Mouse (Mus musculus): ENCODE data around the gene Fndc5. TPM values are rescaled to one million over a fixed set of nuclear protein-coding genes. Genes with fewer than 3 reads are reported as not detected.

Fndc5 gene
- polyA plus RNA-seq, 1 experiment = 11.0 TPM

DNA sequence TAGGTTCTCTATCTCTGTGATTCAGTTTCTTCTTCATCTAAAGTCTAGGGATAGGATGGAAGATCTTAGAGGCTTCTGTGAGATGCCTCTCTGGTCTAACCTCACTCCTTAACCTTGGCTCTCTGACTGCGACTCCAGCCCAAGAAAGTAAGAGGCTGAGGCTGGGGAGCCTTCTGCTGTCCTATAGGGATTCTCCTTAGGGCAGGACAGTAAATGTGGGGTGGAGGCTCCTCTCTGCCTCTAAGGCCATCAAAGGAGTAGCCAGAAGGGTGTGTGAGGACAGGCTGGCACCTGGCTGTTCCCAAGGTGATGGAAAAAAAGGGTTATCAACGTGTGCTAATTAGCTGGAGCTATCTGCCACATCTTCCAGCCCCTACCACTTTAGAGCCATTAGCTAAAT, 1.2 kb upstream of the Fndc5 start:
- H3K27me3 ChIP-seq (ENCODE audit: control insufficient read depth, insufficient read depth, low read length) = no peaks in the 10 kb centered on the region; the same call in 1 of the 2 replicates
- no peak overlapping the region for H3K4me3 ChIP-seq (ENCODE audit: control insufficient read depth, low read depth, low read length)
- TF ChIP-seq POLR2A (IDR thresholded peaks at IDR 0.05; ENCODE audit: control insufficient read depth, low read depth, low read length) (no peak), CTCF (IDR thresholded peaks at IDR 0.05; ENCODE audit: control insufficient read depth, insufficient read depth, insufficient replicate concordance, low read depth, low read length) (no peak)
- peaks cover 8% of the 10 kb centered on the region for H3K4me1 ChIP-seq (ENCODE audit: control insufficient read depth, insufficient read depth, low read length)
- no peak overlapping the region for H3K27ac ChIP-seq (ENCODE audit: control insufficient read depth, insufficient read depth, low read depth, low read length)
- H3K36me3 ChIP-seq (ENCODE audit: control insufficient read depth, insufficient read depth, low read length) = no peaks in the 10 kb centered on the region

DNA sequence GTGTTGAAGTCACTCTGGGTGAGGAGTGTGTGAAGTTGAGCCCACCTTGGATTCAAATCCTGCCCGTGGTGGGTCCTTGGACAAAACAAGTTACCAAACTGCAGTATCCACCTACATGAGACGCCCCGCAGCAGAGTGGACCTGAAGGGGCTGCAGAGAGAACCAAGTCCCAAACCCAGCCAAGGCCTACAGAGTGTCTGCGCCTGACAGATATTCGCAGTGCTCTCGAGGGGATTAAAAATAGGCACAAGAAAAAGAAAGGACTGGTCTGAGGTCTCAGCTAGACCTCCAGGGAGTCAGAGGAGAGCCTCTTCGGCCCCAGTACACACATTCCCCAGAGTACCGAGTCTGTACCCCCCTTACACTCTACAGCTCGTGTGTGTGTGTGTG, 615 bp upstream of the Fndc5 start:
- Histone ChIP-seq H3K4me1 (ENCODE audit: control insufficient read depth, insufficient read depth, low read length) (peaks cover 8% of the 10 kb centered on the region), H3K4me3 (ENCODE audit: control insufficient read depth, low read depth, low read length) (peak overlapping the region; percentile 52), H3K36me3 (ENCODE audit: control insufficient read depth, insufficient read depth, low read length) (no peaks in the 10 kb centered on the region), H3K27ac (ENCODE audit: control insufficient read depth, insufficient read depth, low read depth, low read length) (0 out of 2 replicates have a peak overlapping the region, but pooled peaks have one; percentile 19), H3K27me3 (ENCODE audit: control insufficient read depth, insufficient read depth, low read length) (no peaks in the 10 kb centered on the region)
- TF ChIP-seq POLR2A (IDR thresholded peaks at IDR 0.05; ENCODE audit: control insufficient read depth, low read depth, low read length) = no peak
- no peak for TF ChIP-seq CTCF (IDR thresholded peaks at IDR 0.05; ENCODE audit: control insufficient read depth, insufficient read depth, insufficient replicate concordance, low read depth, low read length)

DNA sequence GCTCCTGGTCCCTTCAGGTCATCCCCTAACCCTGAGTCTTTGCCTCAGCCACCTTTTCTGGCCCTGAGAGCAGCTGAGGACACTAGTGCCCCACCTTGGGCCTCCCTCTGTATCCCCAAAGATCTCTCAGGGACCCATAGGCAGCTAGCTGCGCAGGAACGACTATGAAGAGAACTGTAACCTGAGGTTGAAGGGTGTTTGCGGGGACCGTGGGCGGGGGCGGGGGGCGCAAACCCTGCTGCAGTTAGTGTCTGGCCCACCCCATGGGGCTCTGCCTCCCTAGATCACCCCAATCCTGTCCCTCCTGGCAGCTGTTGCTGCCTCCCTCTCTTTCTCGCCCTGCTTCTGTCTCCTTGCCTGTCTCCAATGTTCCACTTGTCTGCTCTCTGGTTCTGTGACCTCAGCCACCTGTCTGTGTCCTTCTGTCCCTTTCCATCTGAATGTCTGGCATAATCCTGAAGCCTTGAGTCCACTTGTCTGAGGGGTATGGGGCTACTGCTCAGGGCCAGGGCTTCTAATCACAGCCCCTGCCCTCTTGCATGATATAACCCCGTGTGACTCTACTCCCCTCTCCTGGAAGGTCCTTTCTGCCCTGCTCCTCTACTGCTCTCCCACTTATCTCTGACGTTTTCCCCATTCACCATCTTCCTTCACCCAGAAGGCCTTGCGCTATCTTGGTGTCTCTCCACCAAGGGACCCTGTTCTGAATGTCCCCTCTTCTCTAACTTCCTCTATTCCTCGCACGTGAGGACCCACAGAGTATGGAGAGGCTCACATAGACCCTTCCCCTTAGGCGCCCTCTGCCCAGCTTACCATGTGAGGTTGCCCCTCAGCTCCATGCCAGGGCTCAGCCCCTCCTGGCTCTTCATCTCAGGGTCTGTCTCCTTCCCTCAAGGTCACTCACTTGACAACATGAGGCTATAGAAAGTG, 858 bp downstream of the Fndc5 start:
- Histone ChIP-seq H3K4me3 (ENCODE audit: control insufficient read depth, low read depth, low read length) (peak overlapping the region; percentile 18), H3K27ac (ENCODE audit: control insufficient read depth, insufficient read depth, low read depth, low read length) (peak overlapping the region; percentile 23; the same call in 1 of the 2 replicates), H3K36me3 (ENCODE audit: control insufficient read depth, insufficient read depth, low read length) (no peaks in the 10 kb centered on the region), H3K4me1 (ENCODE audit: control insufficient read depth, insufficient read depth, low read length) (peaks cover 8% of the 10 kb centered on the region), H3K27me3 (ENCODE audit: control insufficient read depth, insufficient read depth, low read length) (no peaks in the 10 kb centered on the region)
- TF ChIP-seq POLR2A (IDR thresholded peaks at IDR 0.05; ENCODE audit: control insufficient read depth, low read depth, low read length) = no peak
- no peak for TF ChIP-seq CTCF (IDR thresholded peaks at IDR 0.05; ENCODE audit: control insufficient read depth, insufficient read depth, insufficient replicate concordance, low read depth, low read length)

DNA sequence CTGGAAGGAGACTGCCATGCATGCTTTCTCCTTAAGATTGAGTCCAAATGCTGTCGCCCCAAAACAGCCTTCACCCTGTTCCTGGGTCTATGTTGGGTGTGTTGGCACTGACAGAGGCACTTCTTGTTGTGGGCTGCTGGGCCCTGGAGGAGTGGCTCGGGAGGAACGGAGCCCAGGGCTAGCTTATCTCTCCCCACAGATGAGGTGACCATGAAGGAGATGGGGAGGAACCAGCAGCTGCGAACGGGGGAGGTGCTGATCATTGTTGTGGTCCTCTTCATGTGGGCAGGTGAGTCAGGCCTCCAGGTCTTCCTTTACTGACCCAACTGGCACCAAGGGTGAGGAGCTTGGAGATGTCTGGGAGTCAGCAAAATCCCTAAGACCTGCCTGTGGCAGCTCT, 2.8 kb downstream of the Fndc5 start:
- H3K4me1 ChIP-seq (ENCODE audit: control insufficient read depth, insufficient read depth, low read length) = peaks cover 7% of the 10 kb centered on the region
- H3K36me3 ChIP-seq (ENCODE audit: control insufficient read depth, insufficient read depth, low read length) = no peaks in the 10 kb centered on the region
- no peak for TF ChIP-seq POLR2A (IDR thresholded peaks at IDR 0.05; ENCODE audit: control insufficient read depth, low read depth, low read length)
- no peak for TF ChIP-seq CTCF (IDR thresholded peaks at IDR 0.05; ENCODE audit: control insufficient read depth, insufficient read depth, insufficient replicate concordance, low read depth, low read length)
- peak overlapping the region; percentile 3; the same call in 1 of the 2 replicates for H3K27ac ChIP-seq (ENCODE audit: control insufficient read depth, insufficient read depth, low read depth, low read length)
- no peak overlapping the region for H3K4me3 ChIP-seq (ENCODE audit: control insufficient read depth, low read depth, low read length)
- no peaks in the 10 kb centered on the region for H3K27me3 ChIP-seq (ENCODE audit: control insufficient read depth, insufficient read depth, low read length)

DNA sequence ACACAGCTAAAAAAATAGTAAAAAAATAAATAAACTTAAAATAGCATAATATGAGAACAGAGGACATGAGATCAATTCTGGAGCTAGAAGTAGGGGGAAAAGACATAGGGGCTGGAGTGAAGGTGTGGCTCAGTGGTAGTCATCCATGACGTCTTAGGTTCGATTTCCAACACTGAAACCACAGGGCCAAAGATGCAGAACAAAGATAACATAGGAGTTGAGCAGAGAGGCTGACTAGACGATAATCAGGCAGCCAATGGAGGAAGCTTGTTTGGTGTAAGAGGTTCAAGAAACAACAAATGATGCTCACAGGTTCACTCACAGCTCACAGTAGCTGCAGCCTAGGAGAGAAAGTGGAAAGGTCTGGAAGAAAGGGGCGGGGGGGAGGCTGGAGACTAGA, 4.0 kb downstream of the Fndc5 start:
- Histone ChIP-seq H3K27ac (ENCODE audit: control insufficient read depth, insufficient read depth, low read depth, low read length) (peak overlapping the region; percentile 21; the same call in 1 of the 2 replicates), H3K4me1 (ENCODE audit: control insufficient read depth, insufficient read depth, low read length) (peaks cover 7% of the 10 kb centered on the region), H3K27me3 (ENCODE audit: control insufficient read depth, insufficient read depth, low read length) (no peaks in the 10 kb centered on the region), H3K36me3 (ENCODE audit: control insufficient read depth, insufficient read depth, low read length) (no peaks in the 10 kb centered on the region), H3K4me3 (ENCODE audit: control insufficient read depth, low read depth, low read length) (no peak overlapping the region)
- TF ChIP-seq POLR2A (IDR thresholded peaks at IDR 0.05; ENCODE audit: control insufficient read depth, low read depth, low read length) (no peak), CTCF (IDR thresholded peaks at IDR 0.05; ENCODE audit: control insufficient read depth, insufficient read depth, insufficient replicate concordance, low read depth, low read length) (no peak)

DNA sequence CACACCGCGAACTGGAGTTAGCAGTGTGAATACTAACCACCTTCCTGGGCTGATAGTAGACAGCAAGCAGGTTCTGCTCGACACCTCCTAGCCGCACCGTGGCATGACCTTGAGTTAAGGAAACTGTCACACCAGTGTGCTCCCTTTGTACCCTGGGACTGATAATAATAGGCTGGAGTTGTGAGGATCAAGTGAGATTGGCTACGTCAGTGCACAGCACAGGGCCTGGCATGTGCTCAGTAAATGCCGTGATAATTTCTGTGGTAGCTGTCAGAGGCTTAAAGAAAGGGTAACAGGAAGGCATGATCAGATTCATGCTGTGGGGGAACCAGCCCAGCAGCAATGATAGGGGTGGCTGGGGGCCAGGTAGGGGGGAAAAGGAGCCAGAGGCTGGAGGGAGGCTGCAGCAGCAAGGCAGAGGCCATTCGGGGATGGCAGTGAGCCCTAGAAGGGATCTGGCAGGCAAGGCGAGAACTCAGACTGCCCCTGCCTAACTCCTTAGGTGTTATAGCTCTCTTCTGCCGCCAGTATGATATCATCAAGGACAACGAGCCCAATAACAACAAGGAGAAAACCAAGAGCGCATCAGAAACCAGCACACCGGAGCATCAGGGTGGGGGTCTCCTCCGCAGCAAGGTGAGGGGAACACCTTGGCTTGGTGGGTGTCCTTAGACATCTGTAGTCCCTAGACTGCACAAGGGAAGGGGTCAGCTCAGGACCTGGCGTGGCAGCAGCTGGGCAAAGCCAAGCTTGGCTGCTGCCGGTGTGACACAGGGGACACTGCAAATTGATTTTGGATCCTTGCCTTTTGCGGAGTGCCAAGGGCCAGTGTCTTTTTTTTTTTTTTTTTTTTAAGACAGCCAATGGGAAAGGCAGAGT, 5.0 kb downstream of the Fndc5 start:
- TF ChIP-seq POLR2A (IDR thresholded peaks at IDR 0.05; ENCODE audit: control insufficient read depth, low read depth, low read length) = no peak
- no peaks in the 10 kb centered on the region for H3K36me3 ChIP-seq (ENCODE audit: control insufficient read depth, insufficient read depth, low read length)
- peaks cover 5% of the 10 kb centered on the region for H3K4me1 ChIP-seq (ENCODE audit: control insufficient read depth, insufficient read depth, low read length)
- H3K27ac ChIP-seq (ENCODE audit: control insufficient read depth, insufficient read depth, low read depth, low read length) = peak overlapping the region; percentile 67
- no peaks in the 10 kb centered on the region for H3K27me3 ChIP-seq (ENCODE audit: control insufficient read depth, insufficient read depth, low read length)
- H3K4me3 ChIP-seq (ENCODE audit: control insufficient read depth, low read depth, low read length) = no peak overlapping the region
